Mouse (Mus musculus) liver, postnatal 0 days (tissue): ENCODE measurements at regions not wholly inside any gene's neighbourhood (a gene's known extent, or its start where the extent isn't known, plus 50 kb on each side); places are given as distances from the start of the nearest gene placed in this dataset.

Experiments
- CTCF ChIP-seq: sonication (generic); IDR thresholded peaks from 2 replicates; pipeline ENCODE4 v1.5.1; 2016; ENCODE audit warnings: antibody characterized with exemption, low read depth
- EP300 ChIP-seq: IDR thresholded peaks from 2 replicates; pipeline ENCODE4 v1.6.1; 2016; ENCODE audit warnings: antibody characterized with exemption, low read depth, mild to moderate bottlenecking

DNA sequence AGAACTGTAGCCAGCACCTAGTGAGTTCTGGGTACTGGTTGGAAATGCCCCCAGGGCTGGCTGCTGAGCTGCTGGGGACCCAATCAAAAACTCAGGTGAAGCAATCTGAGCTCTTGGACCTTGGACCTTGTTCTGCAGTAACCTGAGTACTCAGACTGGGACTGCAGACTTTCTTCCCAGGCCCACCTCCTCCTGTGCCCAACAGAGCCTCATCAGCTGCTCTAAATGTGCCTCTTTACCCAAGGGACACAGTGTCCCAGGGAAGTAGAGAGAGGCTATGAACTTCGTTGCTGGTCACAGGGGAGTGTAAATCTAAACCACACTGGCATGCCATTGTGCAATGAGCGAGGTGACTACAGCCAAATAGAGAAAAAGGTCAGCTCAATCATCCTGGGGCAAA, 277.6 kb upstream of the Zmiz1 start:
- TF ChIP-seq CTCF = no peak
- peak; percentile 89 for TF ChIP-seq EP300
